24 mouse cellular contexts compared by ENCODE assay signal in the genomic region with DNA sequence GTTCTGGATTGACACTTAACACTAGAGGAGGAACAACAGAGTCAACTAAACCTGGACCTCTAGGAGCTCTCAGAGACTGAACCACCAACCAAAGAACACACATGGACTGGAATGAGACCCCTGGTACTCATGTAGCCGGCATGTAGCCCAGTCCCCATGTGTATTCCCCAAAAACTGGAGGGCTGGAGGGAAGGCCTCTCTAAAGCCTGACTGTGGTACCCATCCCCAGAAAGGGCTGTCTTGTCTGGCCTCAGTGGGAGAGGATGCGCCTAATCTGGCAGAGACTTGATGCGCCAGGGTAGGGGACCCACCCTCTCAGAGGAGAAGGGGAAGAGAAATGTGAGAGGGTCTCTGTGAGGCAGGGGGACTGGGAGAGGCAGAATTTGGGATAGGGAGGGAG. TPM values are rescaled to one million over a fixed set of nuclear protein-coding genes. Genes with fewer than 3 reads are reported as not detected.
"Had no signal": no experiment of that assay in that cellular context is flagged by ENCODE, and none has a peak within 500 bp of the region (broad histone marks: within the 10 kb centered on the region; RNA-seq: fewer than 3 reads in every experiment).

No protein-coding gene starts in this region.

- H3K27me3 ChIP-seq: heart, embryonic 12.5 days; hindbrain, embryonic 13.5 days; hindbrain, embryonic 15.5 days; kidney, embryonic 15.5 days; limb, embryonic 13.5 days; limb, embryonic 15.5 days; liver, embryonic 12.5 days had no signal

- H3K9me3 ChIP-seq: hindbrain, embryonic 13.5 days; hindbrain, embryonic 15.5 days; kidney, embryonic 15.5 days; limb, embryonic 13.5 days; limb, embryonic 15.5 days had no signal

- H3K36me3 ChIP-seq: heart, embryonic 12.5 days; hindbrain, embryonic 13.5 days; hindbrain, embryonic 15.5 days; kidney, embryonic 15.5 days; limb, embryonic 13.5 days; limb, embryonic 15.5 days; liver, embryonic 12.5 days had no signal

- H3K4me3 ChIP-seq: heart, embryonic 12.5 days; hindbrain, embryonic 13.5 days; hindbrain, embryonic 15.5 days; kidney, embryonic 15.5 days; limb, embryonic 13.5 days; limb, embryonic 15.5 days; liver, embryonic 12.5 days had no signal

- H3K27ac ChIP-seq: hindbrain, embryonic 13.5 days; hindbrain, embryonic 15.5 days; hindbrain, postnatal 0 days; kidney, embryonic 15.5 days; kidney, postnatal 0 days; limb, embryonic 13.5 days; limb, embryonic 15.5 days; liver, embryonic 12.5 days; liver, embryonic 14.5 days had no signal

- H3K4me1 ChIP-seq: heart, embryonic 12.5 days; hindbrain, embryonic 13.5 days; hindbrain, embryonic 15.5 days; kidney, embryonic 15.5 days; limb, embryonic 13.5 days; limb, embryonic 15.5 days; liver, embryonic 12.5 days had no signal

- ATAC-seq: hindbrain, postnatal 0 days; intestine, embryonic 16.5 days; liver, embryonic 12.5 days had no signal

- DNase-seq: gastrocnemius, postnatal 14 days; gastrocnemius, postnatal 36 days; heart, adult 18-20 months; heart, postnatal 10 days; heart, postnatal 36 days; kidney, adult 11 months; kidney, adult 2 months; kidney, adult 9 months; kidney, postnatal 14 days; kidney, postnatal 36 days; layer of hippocampus, adult 9-11 months; layer of hippocampus, postnatal 36 days had no signal

- H3K4me2 ChIP-seq: heart, embryonic 12.5 days; hindbrain, embryonic 13.5 days; hindbrain, embryonic 15.5 days; kidney, embryonic 15.5 days; limb, embryonic 13.5 days; limb, embryonic 15.5 days; liver, embryonic 12.5 days had no signal

- H3K9ac ChIP-seq: heart, embryonic 12.5 days; hindbrain, embryonic 13.5 days; hindbrain, embryonic 15.5 days; kidney, embryonic 15.5 days; limb, embryonic 13.5 days; limb, embryonic 15.5 days; liver, embryonic 12.5 days; liver, embryonic 14.5 days had no signal

RNA-seq across cellular contexts. Expression of a gene that starts 50.4 kb away (rescaled TPM):
- total RNA-seq: hematopoietic stem cell, adult 5-6 weeks had no signal
